Mouse (Mus musculus): ENCODE data around the gene Stard10.

Gene Stard10

GRCm38 (mm10) chr7:101374155-101374554 lies 57.3 kb downstream of the Stard10 start:
- peak; percentile 63 to 66 for DNase-seq

- DNase-seq: no peak
Observed at GRCm38 (mm10) chr7:101376701-101377340, 59.9 kb downstream of the Stard10 start.

- no peak for DNase-seq
Observed at GRCm38 (mm10) chr7:101377741-101378262, 60.9 kb downstream of the Stard10 start.

- no peak for DNase-seq
Observed at GRCm38 (mm10) chr7:101378285-101378684, 61.4 kb downstream of the Stard10 start.

GRCm38 (mm10) chr7:101378796-101379465 lies 62.0 kb downstream of the Stard10 start:
- no peak for DNase-seq

GRCm38 (mm10) chr7:101379732-101380131 lies 62.8 kb downstream of the Stard10 start:
- no peak for DNase-seq

GRCm38 (mm10) chr7:101381512-101381911 lies 64.6 kb downstream of the Stard10 start:
- no peak for DNase-seq

GRCm38 (mm10) chr7:101382378-101382777 lies 65.5 kb downstream of the Stard10 start:
- DNase-seq: peak in 1 of 2 experiments; percentile 13

- DNase-seq: no peak
Observed at GRCm38 (mm10) chr7:101383756-101384155, 66.9 kb downstream of the Stard10 start.

GRCm38 (mm10) chr7:101384931-101385330 lies 68.0 kb downstream of the Stard10 start:
- DNase-seq: no peak

GRCm38 (mm10) chr7:101385331-101385733 lies 68.4 kb downstream of the Stard10 start:
- DNase-seq: no peak

- DNase-seq: no peak
Observed at GRCm38 (mm10) chr7:101385866-101386452, 69.1 kb downstream of the Stard10 start.

GRCm38 (mm10) chr7:101389256-101389655 lies 72.4 kb downstream of the Stard10 start:
- DNase-seq: no peak

- DNase-seq: no peak
Observed at GRCm38 (mm10) chr7:101391909-101392479, 75.1 kb downstream of the Stard10 start.

- no peak for DNase-seq
Observed at GRCm38 (mm10) chr7:101393015-101393414, 76.1 kb downstream of the Stard10 start.

- DNase-seq: no peak
Observed at GRCm38 (mm10) chr7:101393694-101394504, 77.0 kb downstream of the Stard10 start.

GRCm38 (mm10) chr7:101394569-101394968 lies 77.7 kb downstream of the Stard10 start:
- no peak for DNase-seq

- no peak for DNase-seq
Observed at GRCm38 (mm10) chr7:101395471-101395870, 78.6 kb downstream of the Stard10 start.
